Mouse (Mus musculus) T-helper 2 cell (primary cell): Measurements from ENCODE around the gene Ush2a.

Experiments used
- in situ Hi-C: fragments of 300-600 bp; cut with MboI, MseI; formaldehyde crosslinking; loops from one replicate; pipeline ENCODE4 v1.15.1; 2025; ENCODE audit warnings: high pct_unique_total_duplicates

Ush2a gene

GRCm38 (mm10) chr1:189006826-189007225, 745.0 kb downstream of the Ush2a start:
- in situ Hi-C loops = loop anchor here (25.0 kb wide), 1 partner anchor 905 kb away; the partner anchor contains the start of gene Smyd2

DNA sequence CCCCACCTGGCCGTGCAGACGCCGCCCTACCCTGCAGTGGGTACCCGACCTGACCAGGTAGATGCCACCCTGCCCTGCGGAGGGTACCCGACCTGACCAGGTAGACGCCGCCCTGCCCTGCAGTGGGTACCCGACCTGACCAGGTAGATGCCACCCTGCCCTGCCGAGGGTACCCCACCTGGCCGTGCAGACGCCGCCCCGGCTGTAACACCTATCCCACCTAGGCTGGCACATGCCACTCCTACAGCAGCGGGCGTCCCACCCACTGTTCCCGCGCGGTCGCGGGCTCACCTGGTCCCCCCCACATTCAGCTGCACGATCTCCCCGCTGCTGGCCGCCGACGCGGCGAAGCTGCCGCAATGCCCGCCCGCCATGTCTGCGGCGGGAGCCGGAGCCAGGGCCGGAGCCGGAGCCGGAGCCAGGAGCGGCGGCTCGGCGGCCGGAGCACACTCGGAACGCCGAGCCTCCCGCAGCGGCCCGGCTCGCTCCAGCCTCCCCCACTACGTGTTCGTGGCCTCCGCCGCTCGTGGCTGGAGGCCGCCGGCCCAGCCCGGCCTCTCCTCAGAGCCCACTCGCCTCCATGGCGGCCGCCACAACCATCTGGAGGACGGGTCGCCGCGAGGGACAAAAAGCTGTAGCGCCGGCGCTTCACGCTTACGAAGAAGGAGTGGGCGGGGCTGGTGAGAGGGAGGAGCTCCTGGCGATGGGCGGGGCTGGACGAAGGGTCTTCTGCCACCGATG, 745.6 kb downstream of the Ush2a start, which contains the start of gene Kctd3:
Gene Kctd3, minus strand, starts transcription at position 603 of the 741 bp plus-strand sequence.
- in situ Hi-C loops = loop anchor here (25.0 kb wide), 1 partner anchor 905 kb away; the partner anchor contains the start of gene Smyd2

DNA sequence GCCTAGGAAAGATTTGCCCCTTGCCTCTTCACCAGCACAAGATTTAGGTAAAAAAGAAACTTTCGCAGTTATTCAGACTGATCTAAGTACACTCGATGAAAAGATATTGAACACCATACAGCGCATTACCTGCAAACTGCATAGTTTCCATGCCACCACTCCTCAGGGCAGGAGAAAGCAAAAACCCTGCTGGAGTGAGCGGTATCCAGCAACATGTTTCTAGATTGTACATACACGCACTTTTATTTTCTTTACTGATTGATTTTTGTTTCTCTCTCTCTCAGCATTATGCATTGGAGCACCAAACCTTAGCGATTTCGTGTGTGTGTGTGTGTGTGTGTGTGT, 746.1 kb downstream of the Ush2a start:
- in situ Hi-C loops = loop anchor here (25.0 kb wide), 1 partner anchor 904 kb away; the partner anchor contains the start of gene Smyd2

DNA sequence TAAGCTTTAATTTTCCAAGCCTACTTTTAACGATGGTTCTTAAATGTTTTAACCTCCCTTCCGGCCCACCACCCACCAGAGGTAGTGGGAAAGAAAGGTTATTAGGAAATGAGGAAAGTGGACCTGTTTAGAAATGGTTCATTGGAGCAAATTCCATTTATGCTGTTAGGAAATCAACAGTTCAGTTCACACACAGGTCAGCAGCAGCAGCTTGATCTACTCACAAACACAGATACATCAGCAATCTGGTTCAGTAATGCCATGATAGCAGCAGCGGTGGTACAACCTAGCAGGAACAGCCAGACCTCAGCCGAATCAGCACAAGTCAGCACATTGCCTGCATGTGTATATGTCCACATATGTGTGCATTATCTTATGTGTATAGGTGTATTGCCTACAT, 748.8 kb downstream of the Ush2a start:
- in situ Hi-C loops = loop anchor here (25.0 kb wide), 1 partner anchor 902 kb away; the partner anchor contains the start of gene Smyd2

DNA sequence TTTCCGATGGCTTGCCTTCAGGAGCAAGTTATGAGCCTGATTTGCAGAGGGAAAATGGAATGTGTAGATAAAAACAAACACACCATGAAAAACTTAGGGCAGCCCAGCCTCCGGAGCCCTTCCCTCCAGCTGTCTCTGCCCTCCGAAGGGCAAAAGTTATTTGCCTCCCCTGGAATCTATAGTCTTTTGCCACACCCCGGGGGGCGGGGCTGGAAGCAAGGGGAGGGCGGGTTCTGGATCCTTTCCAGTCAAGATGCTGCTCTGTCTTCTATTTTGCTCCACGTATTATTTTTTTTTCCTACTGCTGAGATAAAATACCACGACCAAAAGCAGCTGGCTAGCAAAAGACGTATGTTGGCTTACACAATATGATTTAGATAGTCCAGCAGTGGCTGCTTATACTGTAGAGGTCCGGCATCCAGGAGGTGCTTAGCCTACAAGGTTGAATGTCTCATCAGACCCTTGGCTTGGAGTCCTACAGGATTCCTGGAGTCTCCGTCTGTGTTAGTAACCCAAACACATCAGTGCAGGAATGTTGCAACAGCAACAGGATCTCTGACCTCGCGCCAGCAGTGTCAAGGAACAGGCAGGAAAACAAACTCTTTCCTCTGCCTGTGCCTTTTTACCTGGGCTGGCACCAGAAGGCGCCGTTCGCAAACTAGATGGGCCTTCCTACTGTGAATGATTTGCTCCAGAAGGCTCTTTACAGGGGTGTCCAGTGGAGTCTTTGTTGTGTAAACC, 751.2 kb downstream of the Ush2a start:
- in situ Hi-C loops = loop anchor here (25.0 kb wide), 1 partner anchor 899 kb away; the partner anchor contains the start of gene Smyd2

DNA sequence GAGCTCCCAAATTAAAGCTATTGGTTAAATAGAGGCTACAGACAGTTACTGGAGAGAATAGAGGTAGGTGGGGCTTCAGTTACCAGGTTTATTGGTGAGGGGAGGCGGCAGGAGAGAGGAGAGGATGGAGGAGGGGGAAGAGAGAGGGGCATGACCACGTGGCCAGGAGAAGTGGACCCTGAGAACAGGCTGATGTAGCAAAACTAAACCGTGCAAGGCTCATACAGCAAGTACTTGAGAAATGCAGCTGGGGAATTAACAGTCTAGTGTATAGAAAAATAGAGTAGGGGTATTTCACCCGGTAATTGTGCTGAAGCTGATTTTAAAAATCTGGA, 751.7 kb downstream of the Ush2a start:
- in situ Hi-C loops = loop anchor here (25.0 kb wide), 1 partner anchor 899 kb away; the partner anchor contains the start of gene Smyd2
